Mouse (Mus musculus): ENCODE results near the gene Cysltr2. TPM values are rescaled to one million over a fixed set of nuclear protein-coding genes. Genes with fewer than 3 reads are reported as not detected.

Cysltr2 gene
- total RNA-seq, 1 experiment, result 2.9 TPM

GRCm38 (mm10) chr14:73058755-73059154 is 9.8 kb upstream of the Cysltr2 start:
- Histone ChIP-seq H3K4me1 (ENCODE audit: control insufficient read depth in 2 of 2, insufficient read depth in 2 of 2, low read length in 2 of 2, poor library complexity in 1 of 2) (no peaks in the 10 kb centered on the region), H3K36me3 (ENCODE audit: control insufficient read depth, insufficient read depth, low read length, poor library complexity, severe bottlenecking) (no peaks in the 10 kb centered on the region), H3K27ac (ENCODE audit: insufficient read depth, low read depth, low read length, poor library complexity, severe bottlenecking) (no peak overlapping the region), H3K9ac (ENCODE audit: insufficient read depth, low read depth, low read length, poor library complexity, severe bottlenecking) (no peak overlapping the region), H3K4me3 (ENCODE audit: insufficient read depth in 1 of 2, low read depth in 1 of 2, low read length in 2 of 2, poor library complexity in 1 of 2, severe bottlenecking in 1 of 2) (no peak overlapping the region), H3K9me3 (ENCODE audit: control insufficient read depth, insufficient read depth, low read depth, low read length) (no peaks in the 10 kb centered on the region)
- in situ Hi-C loops (cut with MboI; ENCODE audit: low sequenced_read_pairs in 2 of 2, unreplicated experiment in 2 of 2), result no loop called here
- TF ChIP-seq MAFK (IDR thresholded peaks at IDR 0.05; ENCODE audit: insufficient read depth, low read depth, low read length) (no peak), ZC3H11A (IDR thresholded peaks at IDR 0.05; ENCODE audit: borderline replicate concordance, low read depth, low read length) (no peak), HCFC1 (IDR thresholded peaks at IDR 0.05; ENCODE audit: borderline replicate concordance, insufficient read depth, low read length) (no peak), CHD2 (IDR thresholded peaks at IDR 0.05; ENCODE audit: low read depth, low read length) (no peak), ZNF384 (IDR thresholded peaks at IDR 0.05; ENCODE audit: low read depth, low read length) (no peak)
- no peak for DNase-seq (ENCODE audit: low read depth, low spot score)

DNA sequence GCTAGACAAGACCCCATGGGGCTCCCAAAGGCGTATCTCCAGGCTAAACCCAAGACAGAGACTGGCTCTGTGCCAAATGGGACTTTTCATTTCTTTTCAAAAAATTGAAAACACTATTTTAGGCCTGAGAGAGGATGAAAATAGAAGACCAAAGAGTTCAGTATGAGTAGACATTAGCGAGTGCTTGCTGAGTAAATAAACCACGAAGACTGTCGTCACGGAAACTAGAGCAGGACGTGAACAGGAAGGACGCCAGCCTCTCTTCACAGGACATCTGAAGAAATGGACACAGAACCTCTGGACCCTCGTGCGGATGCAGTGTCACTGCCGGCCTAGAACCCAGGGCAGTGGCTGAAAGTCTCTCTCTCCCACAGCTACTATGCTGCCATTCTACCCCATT is 8.8 kb upstream of the Cysltr2 start:
- H3K4me1 ChIP-seq (ENCODE audit: control insufficient read depth in 2 of 2, insufficient read depth in 2 of 2, low read length in 2 of 2, poor library complexity in 1 of 2), result no peaks in the 10 kb centered on the region
- H3K9ac ChIP-seq (ENCODE audit: insufficient read depth, low read depth, low read length, poor library complexity, severe bottlenecking), result no peak overlapping the region
- no peak overlapping the region for H3K4me3 ChIP-seq (ENCODE audit: insufficient read depth in 1 of 2, low read depth in 1 of 2, low read length in 2 of 2, poor library complexity in 1 of 2, severe bottlenecking in 1 of 2)
- peaks cover 4% of the 10 kb centered on the region for H3K9me3 ChIP-seq (ENCODE audit: control insufficient read depth, insufficient read depth, low read depth, low read length)
- in situ Hi-C loops (cut with MboI; ENCODE audit: low sequenced_read_pairs in 2 of 2, unreplicated experiment in 2 of 2), result no loop called here
- no peaks in the 10 kb centered on the region for H3K36me3 ChIP-seq (ENCODE audit: control insufficient read depth, insufficient read depth, low read length, poor library complexity, severe bottlenecking)
- TF ChIP-seq HCFC1 (IDR thresholded peaks at IDR 0.05; ENCODE audit: borderline replicate concordance, insufficient read depth, low read length) (no peak), ZC3H11A (IDR thresholded peaks at IDR 0.05; ENCODE audit: borderline replicate concordance, low read depth, low read length) (no peak), CHD2 (IDR thresholded peaks at IDR 0.05; ENCODE audit: low read depth, low read length) (no peak), ZNF384 (IDR thresholded peaks at IDR 0.05; ENCODE audit: low read depth, low read length) (no peak), MAFK (IDR thresholded peaks at IDR 0.05; ENCODE audit: insufficient read depth, low read depth, low read length) (no peak)
- no peak overlapping the region for H3K27ac ChIP-seq (ENCODE audit: insufficient read depth, low read depth, low read length, poor library complexity, severe bottlenecking)
- DNase-seq (ENCODE audit: low read depth, low spot score), result no peak

- in situ Hi-C loops (cut with MboI; ENCODE audit: low sequenced_read_pairs in 2 of 2, unreplicated experiment in 2 of 2), result no loop called here
- no peaks in the 10 kb centered on the region for H3K36me3 ChIP-seq (ENCODE audit: control insufficient read depth, insufficient read depth, low read length, poor library complexity, severe bottlenecking)
- DNase-seq (ENCODE audit: low read depth, low spot score), result no peak
- H3K4me3 ChIP-seq (ENCODE audit: insufficient read depth in 1 of 2, low read depth in 1 of 2, low read length in 2 of 2, poor library complexity in 1 of 2, severe bottlenecking in 1 of 2), result no peak overlapping the region
- H3K27ac ChIP-seq (ENCODE audit: insufficient read depth, low read depth, low read length, poor library complexity, severe bottlenecking), result no peak overlapping the region
- H3K9ac ChIP-seq (ENCODE audit: insufficient read depth, low read depth, low read length, poor library complexity, severe bottlenecking), result no peak overlapping the region
- H3K9me3 ChIP-seq (ENCODE audit: control insufficient read depth, insufficient read depth, low read depth, low read length), result peaks cover 6% of the 10 kb centered on the region
- TF ChIP-seq ZC3H11A (IDR thresholded peaks at IDR 0.05; ENCODE audit: borderline replicate concordance, low read depth, low read length) (no peak), HCFC1 (IDR thresholded peaks at IDR 0.05; ENCODE audit: borderline replicate concordance, insufficient read depth, low read length) (no peak)
- H3K4me1 ChIP-seq (ENCODE audit: control insufficient read depth in 2 of 2, insufficient read depth in 2 of 2, low read length in 2 of 2, poor library complexity in 1 of 2), result no peaks in the 10 kb centered on the region
These were observed 7.9 kb upstream of the Cysltr2 start for GRCm38 (mm10) chr14:73056813-73057212.

DNA sequence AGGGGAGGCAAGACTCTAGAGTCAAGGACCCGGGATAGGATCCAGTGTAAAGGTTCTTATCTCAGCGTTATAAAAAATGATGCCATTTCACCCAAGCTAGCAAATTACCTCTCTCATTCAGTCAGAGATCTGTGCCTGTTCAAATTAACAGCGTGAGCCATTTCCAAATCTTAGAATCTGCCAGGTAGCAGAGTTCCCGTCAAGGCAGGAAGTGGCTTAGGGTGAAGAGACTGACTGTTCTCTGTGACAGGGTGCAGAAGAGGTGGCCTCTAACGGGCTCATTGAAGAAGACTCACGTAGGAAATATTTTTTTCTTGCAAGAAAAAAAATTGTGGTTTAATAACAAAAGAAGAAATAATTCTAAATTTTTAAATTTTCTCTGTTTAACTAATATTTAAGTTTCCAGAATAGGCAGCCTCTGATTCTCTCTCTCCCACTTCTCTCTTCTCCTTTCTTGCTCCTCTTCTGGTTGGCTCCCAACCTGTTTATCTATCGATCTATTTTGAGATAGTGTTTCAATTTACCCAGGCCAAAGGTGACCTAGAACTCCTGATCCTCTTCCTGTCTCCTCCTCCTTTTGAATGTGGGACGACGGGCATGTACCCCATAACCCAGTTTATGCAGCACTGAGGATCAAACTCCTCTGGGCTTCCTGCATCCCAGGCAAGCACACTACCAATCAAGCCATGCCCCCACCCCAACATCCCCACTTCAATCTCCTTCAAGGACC is 3.5 kb downstream of the Cysltr2 start:
- H3K9ac ChIP-seq (ENCODE audit: insufficient read depth, low read depth, low read length, poor library complexity, severe bottlenecking), result no peak overlapping the region
- TF ChIP-seq MAFK (IDR thresholded peaks at IDR 0.05; ENCODE audit: insufficient read depth, low read depth, low read length), result no peak
- TF ChIP-seq CHD2 (IDR thresholded peaks at IDR 0.05; ENCODE audit: low read depth, low read length), result no peak
- no peak for TF ChIP-seq ZNF384 (IDR thresholded peaks at IDR 0.05; ENCODE audit: low read depth, low read length)
- no peak for TF ChIP-seq ZC3H11A (IDR thresholded peaks at IDR 0.05; ENCODE audit: borderline replicate concordance, low read depth, low read length)
- TF ChIP-seq HCFC1 (IDR thresholded peaks at IDR 0.05; ENCODE audit: borderline replicate concordance, insufficient read depth, low read length), result no peak
- DNase-seq (ENCODE audit: low read depth, low spot score), result no peak
- in situ Hi-C loops (cut with MboI; ENCODE audit: low sequenced_read_pairs in 2 of 2, unreplicated experiment in 2 of 2), result no loop called here
- H3K36me3 ChIP-seq (ENCODE audit: control insufficient read depth, insufficient read depth, low read length, poor library complexity, severe bottlenecking), result no peaks in the 10 kb centered on the region
- H3K4me3 ChIP-seq (ENCODE audit: insufficient read depth in 1 of 2, low read depth in 1 of 2, low read length in 2 of 2, poor library complexity in 1 of 2, severe bottlenecking in 1 of 2), result no peak overlapping the region
- H3K9me3 ChIP-seq (ENCODE audit: control insufficient read depth, insufficient read depth, low read depth, low read length), result no peaks in the 10 kb centered on the region
- no peaks in the 10 kb centered on the region for H3K4me1 ChIP-seq (ENCODE audit: control insufficient read depth in 2 of 2, insufficient read depth in 2 of 2, low read length in 2 of 2, poor library complexity in 1 of 2)
- H3K27ac ChIP-seq (ENCODE audit: insufficient read depth, low read depth, low read length, poor library complexity, severe bottlenecking), result no peak overlapping the region

DNA sequence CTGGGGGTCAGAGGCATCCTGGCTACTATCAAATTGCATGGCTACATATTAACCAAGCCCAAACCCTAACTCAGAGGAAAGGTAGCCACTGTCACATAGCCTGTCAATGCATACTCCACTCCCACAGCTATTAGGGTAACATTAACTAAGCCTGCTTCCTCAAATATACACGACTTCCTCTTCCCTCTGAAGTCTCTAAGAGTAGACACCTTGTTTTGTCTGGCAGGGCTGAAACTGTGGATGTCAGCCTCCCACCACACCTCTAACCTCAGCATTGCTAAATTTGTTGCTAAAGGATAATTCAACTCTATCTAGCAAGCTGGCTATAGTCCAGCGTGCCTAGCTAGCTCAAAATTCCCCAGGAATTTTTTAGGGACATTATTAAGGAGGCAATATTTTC is 7.2 kb downstream of the Cysltr2 start:
- no peak for TF ChIP-seq CHD2 (IDR thresholded peaks at IDR 0.05; ENCODE audit: low read depth, low read length)
- no peak for TF ChIP-seq HCFC1 (IDR thresholded peaks at IDR 0.05; ENCODE audit: borderline replicate concordance, insufficient read depth, low read length)
- TF ChIP-seq MAFK (IDR thresholded peaks at IDR 0.05; ENCODE audit: insufficient read depth, low read depth, low read length), result no peak
- TF ChIP-seq ZC3H11A (IDR thresholded peaks at IDR 0.05; ENCODE audit: borderline replicate concordance, low read depth, low read length), result no peak
- TF ChIP-seq ZNF384 (IDR thresholded peaks at IDR 0.05; ENCODE audit: low read depth, low read length), result no peak
- Histone ChIP-seq H3K9me3 (ENCODE audit: control insufficient read depth, insufficient read depth, low read depth, low read length) (no peaks in the 10 kb centered on the region), H3K4me1 (ENCODE audit: control insufficient read depth in 2 of 2, insufficient read depth in 2 of 2, low read length in 2 of 2, poor library complexity in 1 of 2) (no peaks in the 10 kb centered on the region), H3K4me3 (ENCODE audit: insufficient read depth in 1 of 2, low read depth in 1 of 2, low read length in 2 of 2, poor library complexity in 1 of 2, severe bottlenecking in 1 of 2) (no peak overlapping the region), H3K9ac (ENCODE audit: insufficient read depth, low read depth, low read length, poor library complexity, severe bottlenecking) (no peak overlapping the region), H3K36me3 (ENCODE audit: control insufficient read depth, insufficient read depth, low read length, poor library complexity, severe bottlenecking) (no peaks in the 10 kb centered on the region), H3K27ac (ENCODE audit: insufficient read depth, low read depth, low read length, poor library complexity, severe bottlenecking) (no peak overlapping the region)
- DNase-seq (ENCODE audit: low read depth, low spot score), result no peak
- in situ Hi-C loops (cut with MboI; ENCODE audit: low sequenced_read_pairs in 2 of 2, unreplicated experiment in 2 of 2), result no loop called here
